Mouse (Mus musculus): ENCODE data around the gene Plekhf1.
A peak's percentile ranks its signal among the peaks of the same experiment; 100 is the strongest.

Gene Plekhf1

DNA sequence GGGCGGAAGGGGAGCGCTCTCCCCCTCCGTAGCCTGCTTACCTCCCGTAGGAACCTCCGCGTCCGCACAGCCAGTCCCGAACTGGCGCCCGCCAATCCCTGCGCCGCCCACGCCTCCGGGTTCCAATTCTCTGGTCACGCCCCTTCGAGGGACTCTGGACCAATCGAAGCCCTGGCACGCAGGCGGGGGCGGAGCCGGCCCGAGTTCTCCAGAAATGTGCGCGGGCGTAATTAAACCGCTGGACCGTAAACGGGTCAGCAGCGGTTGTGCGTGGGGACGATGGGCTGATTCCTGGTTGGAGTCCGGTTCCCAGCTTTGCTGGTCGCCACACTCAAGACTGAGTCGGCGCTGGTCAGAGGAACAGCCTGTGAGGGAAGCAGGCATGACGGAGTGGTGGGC lies at the start of gene Plekhf1:
Gene Plekhf1 (minus strand): TSS at position 117 of the 399 bp plus-strand sequence.
- peak; percentile 86 for DNase-seq (ENCODE audit: low spot score)

DNA sequence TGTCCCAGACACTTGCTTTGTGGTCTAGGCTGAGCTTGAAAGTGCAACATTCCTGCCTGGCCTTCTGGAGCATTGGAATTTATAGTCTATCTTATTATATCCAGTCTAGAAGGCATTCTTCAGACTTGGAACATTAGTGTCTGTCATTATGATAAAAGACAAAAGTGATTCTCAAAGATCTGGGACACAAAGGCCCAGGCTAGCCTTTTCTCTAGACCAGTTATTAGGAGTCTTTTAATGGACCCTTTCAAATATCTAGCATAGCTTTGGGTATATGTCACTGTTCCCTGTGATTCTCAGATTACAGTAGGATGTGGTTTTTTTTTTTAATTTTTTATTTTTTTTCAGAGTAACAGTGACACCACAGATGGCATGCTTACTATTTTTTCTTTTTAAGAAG lies 44.7 kb upstream of the Plekhf1 start:
- DNase-seq (ENCODE audit: low spot score): no peak

DNA sequence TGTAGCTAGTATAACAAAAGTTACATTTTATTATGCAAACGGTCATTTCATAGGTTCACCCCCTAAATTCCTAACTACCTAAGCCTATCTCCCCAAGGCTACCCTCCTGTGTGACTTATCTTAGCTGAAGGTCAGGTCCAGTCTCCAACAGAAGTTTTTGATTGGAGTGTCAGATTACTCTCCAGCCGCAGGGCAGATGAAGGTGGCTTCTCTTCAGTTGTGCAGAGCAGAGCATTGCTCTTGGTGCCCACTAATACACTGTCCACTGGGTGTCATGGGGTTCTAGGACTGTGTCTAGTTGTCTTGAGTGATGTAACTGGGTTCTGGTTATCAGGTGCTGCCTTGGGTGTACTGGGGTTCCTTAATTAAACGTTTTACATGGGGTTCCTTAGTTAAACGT lies 44.0 kb upstream of the Plekhf1 start:
- no peak for DNase-seq (ENCODE audit: low spot score)

DNA sequence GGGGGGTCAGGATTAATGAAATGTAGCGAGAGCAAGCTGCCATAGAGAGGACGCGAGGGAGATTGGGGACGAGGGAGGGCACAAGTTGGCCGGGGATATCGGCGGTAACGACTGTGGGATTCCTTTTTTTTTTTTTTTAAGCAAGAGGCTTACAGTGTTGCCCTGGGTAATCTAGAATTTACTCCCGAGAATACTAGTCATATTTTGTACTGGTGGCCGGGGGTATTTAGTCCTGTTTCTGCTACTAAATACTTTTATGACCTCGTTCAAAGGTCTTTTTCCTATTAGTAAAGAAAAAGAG lies 43.6 kb upstream of the Plekhf1 start:
- DNase-seq (ENCODE audit: low spot score): no peak

DNA sequence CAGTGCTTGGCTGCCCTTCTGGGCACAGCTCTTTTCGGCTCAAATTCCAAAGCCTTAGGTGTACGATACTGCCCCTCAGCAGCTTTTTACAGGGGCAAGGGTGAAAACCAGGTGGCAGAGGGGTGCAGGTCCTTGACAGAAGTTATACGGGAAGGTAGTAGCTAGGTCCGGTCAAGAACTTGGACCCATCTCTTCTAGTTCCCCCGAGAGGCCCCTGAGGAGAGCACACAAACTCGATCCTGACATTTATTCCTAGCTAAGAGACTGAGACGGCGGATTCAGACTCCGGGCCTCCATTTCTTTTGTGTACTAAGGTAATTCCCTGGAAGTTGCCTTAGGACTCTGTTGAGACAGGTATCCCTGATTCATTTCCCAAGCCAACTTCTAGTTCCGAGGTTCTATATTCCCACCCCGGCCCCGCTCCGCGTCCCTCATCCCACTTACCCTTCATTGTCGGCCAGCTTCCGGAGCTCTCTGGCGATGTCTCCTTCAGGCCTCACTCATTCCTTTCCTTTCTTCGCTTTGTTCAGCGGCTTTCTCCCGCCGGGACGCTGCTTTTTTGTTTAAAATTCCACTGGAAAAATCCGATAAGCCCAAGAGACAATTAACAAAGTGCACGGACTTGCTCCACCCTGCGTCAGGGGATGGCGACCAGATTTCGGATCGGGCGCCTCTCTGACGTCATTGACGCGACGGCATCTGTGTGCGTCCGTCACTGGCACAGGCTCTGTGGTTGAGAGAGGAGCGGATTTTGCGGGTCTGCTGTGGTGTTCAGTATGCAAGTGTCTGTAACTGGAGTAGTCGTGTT lies 43.1 kb upstream of the Plekhf1 start, which contains the start of gene Pop4:
Gene Pop4 (minus strand): TSS at position 721 of the 808 bp plus-strand sequence.
- peak; percentile 83 for DNase-seq (ENCODE audit: low spot score)

DNA sequence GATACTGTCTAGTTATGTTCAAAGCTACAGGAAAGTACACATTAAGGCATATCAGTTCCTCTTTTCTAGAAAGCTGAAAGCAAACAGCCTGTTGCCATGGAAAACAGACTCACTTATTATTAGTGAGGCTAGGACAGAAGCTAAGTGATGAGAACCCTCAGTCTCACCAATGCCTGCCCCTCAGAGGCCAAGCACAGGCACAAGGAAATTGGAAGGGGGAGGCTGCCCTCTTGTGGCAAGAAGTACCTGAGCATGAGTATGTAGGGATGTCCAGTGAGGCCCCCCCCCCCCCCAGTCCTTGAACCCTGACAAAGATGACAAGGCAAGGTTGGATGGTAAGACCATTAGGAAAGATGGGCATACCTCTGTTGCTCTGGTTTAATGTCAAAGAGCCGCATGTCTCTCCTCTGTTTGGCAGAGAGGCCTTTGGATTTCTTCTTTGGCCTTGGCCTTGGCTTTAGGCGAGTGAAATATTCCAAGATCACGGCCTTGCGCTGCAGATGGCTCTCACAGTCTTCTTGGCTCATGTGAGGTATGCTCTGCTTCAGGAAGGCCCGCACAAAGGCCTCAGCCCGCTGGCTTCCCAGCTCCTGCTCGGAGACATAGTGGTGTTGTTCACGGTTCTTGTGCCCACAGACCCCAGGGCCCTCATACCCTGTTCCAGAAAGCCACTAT lies 39.3 kb upstream of the Plekhf1 start:
- DNase-seq (ENCODE audit: low spot score): no peak

DNA sequence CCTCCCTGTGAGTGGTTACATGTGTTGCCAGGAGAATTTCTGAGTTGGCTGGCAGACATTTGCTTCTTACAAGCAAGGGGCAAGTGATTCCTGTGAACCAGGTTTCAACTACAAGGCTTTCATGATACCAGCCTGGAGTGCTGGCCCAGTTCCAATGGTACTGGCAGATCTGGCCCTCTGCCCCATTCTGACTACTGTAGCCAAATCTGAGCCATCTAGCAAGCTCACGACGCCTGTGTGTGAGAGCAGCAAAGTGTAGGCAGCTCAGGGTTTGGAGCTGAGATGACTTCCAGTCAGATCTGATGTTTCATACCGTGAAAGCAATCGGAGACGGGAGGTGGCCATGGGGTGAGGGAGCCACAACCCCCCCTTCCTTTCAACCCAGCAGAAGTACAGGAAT lies 34.6 kb upstream of the Plekhf1 start:
- DNase-seq (ENCODE audit: low spot score): no peak

DNA sequence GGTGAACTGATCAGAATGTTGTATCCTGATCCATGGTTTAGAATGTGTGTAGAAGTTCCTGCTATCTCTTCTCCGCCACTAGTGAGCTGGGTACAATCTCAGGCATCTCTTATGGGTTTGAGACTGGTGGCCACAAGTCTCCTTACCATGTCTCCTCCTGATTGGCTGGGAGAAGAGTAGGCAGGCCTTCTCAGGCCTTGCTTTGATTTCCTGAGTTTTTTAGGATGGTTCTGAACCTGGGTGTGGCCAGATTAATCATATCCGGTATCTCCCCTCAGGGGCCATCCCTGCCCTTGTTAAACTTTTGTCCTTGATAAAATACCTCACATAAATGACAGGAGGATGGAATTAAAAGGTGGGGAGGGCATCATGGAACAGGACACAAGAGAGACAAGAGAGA lies 31.8 kb upstream of the Plekhf1 start:
- DNase-seq (ENCODE audit: low spot score): no peak

DNA sequence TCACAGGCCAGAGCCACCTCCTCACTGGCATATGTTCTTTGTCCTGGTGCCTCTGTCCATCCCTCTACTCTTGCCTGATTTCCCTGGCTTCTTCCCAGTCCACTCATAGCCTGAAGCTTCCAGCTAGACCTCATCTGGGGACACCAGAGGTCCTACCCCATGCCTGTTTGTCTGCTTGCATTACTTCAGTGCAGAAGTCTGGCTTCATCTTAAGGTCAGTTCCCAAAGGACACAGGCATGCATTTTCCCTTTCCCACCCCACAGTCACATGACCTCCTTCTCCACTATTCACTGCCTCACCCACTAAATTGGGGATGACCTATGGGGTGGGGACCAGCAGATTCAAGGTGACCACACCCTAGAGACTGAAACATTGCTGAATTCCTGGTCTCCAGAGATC lies 25.6 kb upstream of the Plekhf1 start:
- DNase-seq (ENCODE audit: low spot score): no peak

DNA sequence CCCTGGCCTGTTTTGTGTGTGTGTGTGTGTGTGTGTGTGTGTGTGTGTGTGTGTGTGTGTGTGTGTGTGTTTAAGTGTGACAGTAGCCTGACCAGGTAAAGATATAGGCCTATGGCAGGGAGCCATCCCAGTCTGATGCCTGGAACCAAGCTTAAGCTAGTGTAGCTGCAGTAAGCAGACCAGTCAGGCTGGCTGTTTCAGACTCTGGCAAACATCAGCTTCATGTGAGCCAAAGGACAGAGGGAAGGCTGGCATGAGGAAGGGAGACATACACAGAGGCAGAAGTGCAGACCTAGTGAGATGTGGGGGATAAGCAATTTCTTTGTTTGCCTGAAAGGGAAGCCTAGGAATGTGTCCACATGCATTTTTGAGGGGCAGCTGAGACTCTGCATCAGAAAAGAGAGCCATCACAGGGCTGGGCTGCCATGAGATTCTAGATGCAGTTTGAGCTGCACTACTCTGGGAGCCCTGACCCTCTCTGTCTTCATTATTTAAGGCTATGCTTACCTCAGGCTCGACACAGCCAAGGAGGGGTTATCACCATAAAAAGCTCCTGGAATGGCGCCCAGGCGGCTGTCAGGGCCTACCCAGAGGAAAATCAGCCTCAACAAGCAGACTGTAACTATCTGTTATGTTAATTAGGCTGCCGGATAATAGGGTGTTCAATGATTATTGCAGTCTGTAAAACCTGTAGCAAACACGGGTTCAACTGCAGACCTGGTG lies 23.8 kb upstream of the Plekhf1 start:
- no peak for DNase-seq (ENCODE audit: low spot score)

DNA sequence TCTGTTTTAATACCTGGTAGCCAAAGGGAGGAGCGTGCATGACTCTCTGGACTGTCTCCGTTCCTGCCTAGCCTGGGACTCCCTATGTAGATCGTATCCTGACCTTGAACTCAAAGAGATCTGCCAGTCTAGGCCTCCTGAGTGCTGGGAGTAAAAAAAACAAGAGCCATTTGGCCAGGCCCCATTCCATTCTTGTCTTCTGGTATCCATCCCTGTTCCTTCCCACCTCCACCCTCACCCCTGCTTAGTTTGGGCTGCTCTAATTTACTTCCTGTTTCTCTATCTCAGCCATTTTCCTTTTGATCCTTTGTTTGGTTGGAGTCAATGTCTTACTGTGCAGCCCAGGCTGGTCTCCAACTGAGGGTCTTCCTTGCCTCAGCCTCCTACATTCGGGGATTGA lies 14.6 kb upstream of the Plekhf1 start:
- DNase-seq (ENCODE audit: low spot score): no peak

DNA sequence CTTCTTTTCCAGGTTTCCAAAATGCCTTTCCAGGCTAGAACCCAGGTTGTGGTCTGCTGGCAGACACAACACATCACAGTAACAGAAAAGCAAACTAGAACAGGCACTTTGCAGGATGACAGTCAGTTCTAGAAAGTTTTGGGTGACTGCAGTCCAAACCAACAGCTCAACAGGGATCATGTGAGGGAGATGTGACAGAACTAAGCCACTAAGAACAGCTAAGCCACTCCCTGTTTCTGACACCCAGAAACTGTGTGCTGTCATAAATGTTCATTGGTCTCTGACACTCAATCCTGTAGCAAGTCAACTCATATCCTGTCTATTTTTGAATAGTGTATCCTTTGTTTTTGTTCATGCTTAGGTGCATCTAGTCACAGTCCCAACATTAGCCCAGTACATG lies 9.3 kb upstream of the Plekhf1 start:
- no peak for DNase-seq (ENCODE audit: low spot score)

DNA sequence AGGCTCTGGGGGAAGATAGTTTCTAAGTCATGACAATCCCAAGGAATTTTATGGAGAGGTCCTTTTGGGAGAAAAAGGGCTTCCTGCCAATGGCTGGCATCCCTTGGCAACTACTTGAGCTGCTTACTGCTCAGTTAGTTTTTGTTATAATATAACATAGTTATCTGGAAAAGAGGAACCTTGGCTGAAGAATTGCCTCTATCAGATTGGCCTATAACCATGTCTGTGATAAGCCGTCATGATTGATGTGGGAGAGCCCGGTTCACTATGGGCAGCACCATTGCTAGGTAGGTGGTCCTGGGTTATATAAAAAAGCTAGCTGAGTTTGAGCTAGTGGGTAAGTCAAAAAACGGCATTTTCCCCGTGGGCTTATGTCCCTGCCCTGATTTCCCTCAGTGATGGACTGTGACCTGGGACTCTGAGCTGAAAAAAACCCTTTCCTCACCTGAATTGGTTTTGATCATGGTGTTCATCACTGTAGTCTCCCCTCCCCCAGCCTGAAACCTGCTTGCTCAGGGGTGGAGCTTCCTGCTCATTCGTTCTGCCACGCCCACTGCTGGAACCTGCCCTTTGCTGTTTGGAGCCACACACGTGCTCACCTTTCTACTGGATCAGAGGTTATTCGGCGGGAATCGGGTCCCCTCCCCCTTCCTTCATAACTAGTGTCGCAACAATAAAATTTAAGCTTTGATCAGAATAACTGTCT lies 8.7 kb upstream of the Plekhf1 start:
- no peak for DNase-seq (ENCODE audit: low spot score)

DNA sequence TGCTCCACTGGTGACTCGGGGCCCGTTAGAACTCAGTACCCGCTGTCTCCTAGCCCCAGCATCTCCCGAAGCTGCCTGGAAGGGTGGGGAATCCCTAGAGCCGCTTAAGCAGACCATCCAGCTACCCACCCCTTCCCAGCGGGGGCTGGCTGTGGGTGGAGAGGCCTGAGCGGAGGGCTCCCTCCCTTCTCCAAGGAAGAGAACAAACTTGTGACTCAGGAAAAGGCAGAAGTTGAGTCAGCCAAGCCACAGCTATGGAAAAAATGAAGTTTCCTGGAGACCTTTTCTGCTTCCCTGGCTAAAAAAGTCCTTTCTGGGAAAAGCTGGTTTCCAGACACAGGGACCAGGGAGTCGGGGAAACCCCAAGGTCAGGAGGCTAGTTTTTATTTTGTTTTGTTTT lies 2.5 kb upstream of the Plekhf1 start:
- no peak for DNase-seq (ENCODE audit: low spot score)

DNA sequence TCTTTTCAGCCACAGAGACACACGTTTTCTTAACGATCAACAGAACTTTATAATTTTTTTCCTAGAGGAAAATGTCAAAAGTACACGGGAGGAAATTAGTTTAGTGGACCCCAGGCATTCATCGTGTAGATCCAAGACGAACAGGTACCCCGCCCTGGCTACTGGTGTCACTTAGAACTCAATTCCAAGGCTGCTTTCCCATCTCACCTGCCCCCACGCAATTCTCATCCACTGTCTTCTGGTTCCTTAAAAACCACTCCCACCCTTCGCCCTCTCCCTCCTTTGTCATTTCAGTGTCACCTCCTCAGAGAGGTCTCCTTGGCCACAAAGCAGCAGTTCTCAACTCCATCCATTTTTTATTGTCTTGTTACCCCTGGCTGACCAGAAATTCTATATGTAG lies 513 bp upstream of the Plekhf1 start:
- DNase-seq (ENCODE audit: low spot score): no peak

DNA sequence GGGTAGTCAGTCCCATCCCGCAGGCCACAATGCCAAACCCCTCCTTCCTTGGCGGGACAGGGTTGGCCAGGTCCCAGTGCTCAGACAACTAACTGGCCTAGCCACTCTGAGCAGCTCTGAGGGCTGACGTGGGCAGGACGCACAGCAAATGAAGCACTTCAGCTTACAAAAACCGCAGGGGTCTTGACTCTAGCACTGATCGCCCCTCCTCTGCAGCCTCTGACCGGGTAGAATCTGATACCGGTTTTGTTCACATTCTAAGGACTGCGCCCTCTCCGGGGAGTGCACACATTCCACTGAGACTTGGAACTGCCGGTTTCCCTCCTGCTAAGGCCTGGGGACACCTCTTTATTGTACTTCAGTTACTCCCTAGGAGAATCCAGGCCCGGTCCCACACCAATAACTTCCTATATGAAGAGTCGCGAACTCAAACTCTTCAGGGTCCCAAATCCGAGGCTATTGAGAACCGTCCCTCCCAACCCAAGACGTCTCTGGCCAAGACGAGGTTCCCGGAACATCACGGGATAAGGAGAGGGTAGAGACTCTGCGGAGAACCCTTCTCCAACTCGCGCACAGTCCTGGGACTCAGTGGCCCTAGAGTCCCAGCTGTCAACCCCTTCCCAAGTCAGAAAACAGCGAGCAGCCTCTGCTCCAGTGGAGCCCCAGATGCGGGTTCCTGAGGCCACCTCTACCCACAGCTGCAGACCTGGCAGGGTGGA lies 476 bp downstream of the Plekhf1 start:
- DNase-seq (ENCODE audit: low spot score): peak; percentile 53

DNA sequence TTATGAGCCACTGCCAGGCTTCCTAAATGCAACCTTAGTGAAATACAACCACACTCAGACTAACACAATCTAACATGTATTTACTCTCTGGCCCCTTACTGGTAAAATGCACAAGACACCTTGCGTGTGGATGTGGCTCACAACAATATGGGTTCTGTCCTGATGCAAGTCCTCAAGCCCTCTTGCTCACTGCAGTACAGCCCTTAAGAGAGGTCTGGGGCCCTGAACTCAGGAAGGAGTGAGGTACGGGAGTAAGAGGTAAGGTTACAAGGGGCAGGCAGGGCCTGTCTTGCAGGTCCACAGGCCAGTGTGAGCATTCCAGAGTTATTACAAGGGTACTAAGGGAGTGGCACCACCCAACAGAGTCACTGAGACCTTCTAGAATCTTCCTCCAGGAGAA lies 1.6 kb downstream of the Plekhf1 start:
- DNase-seq (ENCODE audit: low spot score): no peak

DNA sequence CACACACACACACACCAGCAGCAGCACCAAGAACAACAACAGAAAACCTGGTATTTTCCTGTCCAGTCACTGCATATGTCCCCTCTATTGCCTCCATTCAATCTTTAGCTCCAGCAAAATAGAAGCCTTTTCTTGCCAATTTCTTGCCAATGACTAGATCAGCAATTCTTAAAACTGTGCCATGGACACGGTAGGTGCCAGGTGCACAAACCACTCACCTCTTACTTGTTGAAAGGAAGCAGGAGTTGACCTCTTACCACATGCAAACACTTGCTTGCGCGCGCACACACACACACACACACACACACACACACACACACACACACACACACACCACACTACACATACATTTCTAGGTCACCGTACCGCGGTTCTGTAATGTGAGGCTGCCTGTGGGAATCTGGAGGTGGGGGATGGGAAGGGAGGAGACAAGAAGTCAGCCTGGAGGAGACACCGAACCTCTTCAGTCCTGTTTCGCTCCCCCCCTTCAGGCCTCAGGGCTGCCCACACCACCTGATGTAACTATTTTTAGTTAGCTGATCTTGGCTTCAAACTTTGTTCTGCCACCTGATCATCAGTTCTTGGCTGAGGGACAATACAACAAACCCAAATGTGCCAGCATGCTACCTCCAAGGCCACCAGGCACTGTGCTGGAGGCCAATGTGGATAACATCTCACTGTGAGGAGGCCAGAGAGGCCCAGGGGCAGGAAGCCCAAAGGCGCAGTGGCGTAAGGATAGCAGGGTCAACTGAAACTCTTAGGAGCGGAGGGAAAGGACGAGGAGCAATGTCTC lies 3.0 kb downstream of the Plekhf1 start:
- DNase-seq (ENCODE audit: low spot score): no peak

DNA sequence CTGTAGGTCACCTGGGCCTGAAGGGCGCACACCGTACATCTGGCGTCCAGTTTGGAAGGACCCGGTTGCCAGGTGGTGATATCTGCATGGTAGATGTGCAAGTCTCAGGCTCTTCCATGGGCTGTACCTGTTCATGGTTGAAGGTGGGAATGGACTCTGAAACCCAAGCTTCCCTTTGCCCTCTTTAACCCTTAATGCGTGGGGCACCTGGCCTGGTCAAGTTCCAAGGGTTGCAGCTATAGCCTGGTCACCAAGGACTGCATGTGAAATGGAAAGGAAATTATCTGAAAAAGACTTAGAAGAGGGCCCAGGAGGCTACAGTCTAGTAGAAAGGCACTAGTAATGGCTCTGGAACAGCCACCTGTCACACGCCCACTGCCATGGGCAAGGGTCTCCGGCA lies 7.0 kb downstream of the Plekhf1 start:
- DNase-seq (ENCODE audit: low spot score): no peak

DNA sequence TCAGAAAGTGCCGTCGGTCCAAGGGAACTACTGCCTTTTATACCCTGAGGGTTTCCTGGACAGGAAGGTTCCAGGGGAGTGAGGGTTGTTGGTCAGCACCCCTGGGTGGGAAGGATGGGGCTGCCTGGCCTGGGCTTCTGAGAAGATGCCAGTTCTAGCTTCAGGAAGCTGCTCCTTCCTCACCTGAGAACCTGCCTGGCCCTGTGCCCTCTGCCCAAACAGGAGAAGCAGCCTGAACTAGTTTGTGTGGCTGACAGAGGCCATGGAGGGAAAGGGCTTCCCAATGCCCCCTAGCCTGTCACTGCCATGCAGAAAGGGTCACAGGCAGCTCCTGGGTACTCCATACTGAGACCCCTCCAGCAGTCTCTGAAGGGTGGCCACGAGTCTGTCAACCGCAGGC lies 8.3 kb downstream of the Plekhf1 start:
- DNase-seq (ENCODE audit: low spot score): no peak

Measured in ovary, postnatal 10 days (tissue).